Mouse (Mus musculus) myocyte (in vitro differentiated cells): ENCODE measurements around the gene Dlg4. TPM values are rescaled to one million over a fixed set of nuclear protein-coding genes. Genes with fewer than 3 reads are reported as not detected.

Experiments used
- H3K27me3 ChIP-seq: one replicate; pipeline ENCODE4 v1.6.1; 2011; ENCODE audit not compliant: control insufficient read depth, insufficient read depth, insufficient read length
- H3K36me3 ChIP-seq: one replicate; pipeline ENCODE4 v1.6.1; 2011; ENCODE audit not compliant: control insufficient read depth, insufficient read depth
- H3K4me2 ChIP-seq: one replicate; pipeline ENCODE4 v1.6.1; 2011; ENCODE audit warnings: low read depth, control low read depth
- H3K4me3 ChIP-seq: one replicate; pipeline ENCODE4 v1.5.1; 2011; ENCODE audit warnings: mild to moderate bottlenecking, control low read depth, moderate library complexity
- H3K79me2 ChIP-seq: one replicate; pipeline ENCODE4 v1.6.1; 2011; ENCODE audit not compliant: control insufficient read depth, insufficient read depth
- H3ac ChIP-seq: one replicate; pipeline ENCODE4 v1.6.1; 2011; ENCODE audit not compliant: control insufficient read depth, insufficient read length
- CEBPB ChIP-seq: IDR thresholded peaks from 2 replicates; pipeline ENCODE4 v1.6.1; 2011; ENCODE audit warnings: mild to moderate bottlenecking, moderate library complexity; ENCODE audit not compliant: poor library complexity, insufficient read depth, severe bottlenecking
- E2F4 ChIP-seq: IDR thresholded peaks from one replicate; pipeline ENCODE4 v1.6.1; 2011; ENCODE audit warnings: mild to moderate bottlenecking, control low read depth, moderate library complexity; ENCODE audit not compliant: insufficient read depth
- MAX ChIP-seq: IDR thresholded peaks from one replicate; pipeline ENCODE4 v1.6.1; 2011; ENCODE audit warnings: low read depth, mild to moderate bottlenecking, control low read depth
- MYOD1 ChIP-seq, 3 experiments: IDR thresholded peaks; one replicate each; pipeline ENCODE4 v1.6.1; 2011; ENCODE audit warnings: control low read depth in 2 of 3, low read depth in 2 of 3, mild to moderate bottlenecking in 2 of 3, moderate library complexity in 1 of 3; ENCODE audit not compliant: insufficient read length in 2 of 3, control insufficient read depth in 1 of 3
- MYOG ChIP-seq, 3 experiments: IDR thresholded peaks; one replicate each; pipeline ENCODE4 v1.6.1; 2011; ENCODE audit warnings: control low read depth in 2 of 3, low read depth in 2 of 3, mild to moderate bottlenecking in 2 of 3; ENCODE audit not compliant: insufficient read length in 2 of 3, control insufficient read depth in 1 of 3, insufficient read depth in 1 of 3
- POLR2A ChIP-seq: IDR thresholded peaks from one replicate; pipeline ENCODE4 v1.6.1; 2011; ENCODE audit warnings: low read depth, mild to moderate bottlenecking, control low read depth, moderate library complexity; ENCODE audit not compliant: insufficient read length
- POLR2AphosphoS2 ChIP-seq: IDR thresholded peaks from one replicate; pipeline ENCODE4 v1.6.1; 2011; ENCODE audit warnings: low read depth, control low read depth; ENCODE audit not compliant: insufficient read length
- REST ChIP-seq: IDR thresholded peaks from one replicate; pipeline ENCODE4 v1.6.1; 2011; ENCODE audit warnings: mild to moderate bottlenecking, control low read depth, moderate library complexity; ENCODE audit not compliant: insufficient read depth, insufficient read length
- SRF ChIP-seq: IDR thresholded peaks from one replicate; pipeline ENCODE4 v1.6.1; 2011; ENCODE audit warnings: low read depth; ENCODE audit not compliant: control insufficient read depth, insufficient read length
- TCF12 ChIP-seq: IDR thresholded peaks from one replicate; pipeline ENCODE4 v1.6.1; 2011; ENCODE audit warnings: mild to moderate bottlenecking, control low read depth; ENCODE audit not compliant: poor library complexity, insufficient read depth, severe bottlenecking
- TCF3 ChIP-seq: IDR thresholded peaks from one replicate; pipeline ENCODE4 v1.6.1; 2011; ENCODE audit warnings: low read depth, control low read depth; ENCODE audit not compliant: insufficient read length
- USF1 ChIP-seq: IDR thresholded peaks from one replicate; pipeline ENCODE4 v1.6.1; 2011; ENCODE audit warnings: low read depth, mild to moderate bottlenecking, control low read depth, moderate library complexity
- polyA plus RNA-seq: library from polyadenylated mRNA; unstranded; fragments of >200 nt; fragmentation: generic; extraction: Trizol; gene quantifications from one replicate; pipeline ENCODE4 v1.2.1, GENCODE M21; 2012; ENCODE audit warnings: missing spikeins

The Dlg4 gene
- polyA plus RNA-seq, 1 experiment, result 26.8 TPM

DNA sequence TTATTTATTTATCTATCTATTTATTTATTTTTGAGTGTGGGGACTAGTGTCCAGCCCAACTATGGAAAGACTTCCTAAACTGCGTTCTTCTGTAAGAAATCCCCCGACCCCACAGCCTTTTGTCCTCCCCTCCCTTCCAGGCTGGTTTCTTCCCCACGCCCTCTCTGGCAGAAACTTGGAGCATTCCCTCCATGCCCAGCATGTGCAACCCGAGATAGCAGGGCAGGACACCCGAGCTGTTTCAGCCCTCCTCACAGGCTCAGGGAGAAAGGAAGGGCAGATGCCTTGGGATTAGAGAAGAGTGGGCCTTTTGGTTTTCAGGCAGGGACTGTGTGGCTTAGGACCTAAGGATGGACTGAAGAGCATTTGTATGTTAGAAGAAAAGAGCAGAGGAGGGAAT, 33.9 kb upstream of the Dlg4 start:
- H3K27me3 ChIP-seq, result no peaks in the 10 kb centered on the region
- no peak overlapping the region for H3ac ChIP-seq
- no peak for TF ChIP-seq USF1
- TF ChIP-seq MYOD1 (IDR thresholded peaks at IDR 0.05; ENCODE audit: control insufficient read depth in 1 of 3, insufficient read length in 2 of 3, low read depth in 2 of 3), result no peak
- no peak for TF ChIP-seq POLR2AphosphoS2
- TF ChIP-seq POLR2A, result peak; percentile 21
- no peak for TF ChIP-seq CEBPB
- peak in 1 of 3 experiments; percentile 16 for TF ChIP-seq MYOG (IDR thresholded peaks at IDR 0.05; ENCODE audit: control insufficient read depth in 1 of 3, insufficient read depth in 1 of 3, insufficient read length in 2 of 3, low read depth in 2 of 3)
- TF ChIP-seq E2F4, result no peak
- no peak for TF ChIP-seq SRF
- TF ChIP-seq REST, result no peak
- H3K4me2 ChIP-seq, result peak overlapping the region; percentile 96
- peaks cover 20% of the 10 kb centered on the region for H3K36me3 ChIP-seq
- H3K4me3 ChIP-seq, result peak overlapping the region; percentile 73
- H3K79me2 ChIP-seq, result peaks cover 54% of the 10 kb centered on the region

DNA sequence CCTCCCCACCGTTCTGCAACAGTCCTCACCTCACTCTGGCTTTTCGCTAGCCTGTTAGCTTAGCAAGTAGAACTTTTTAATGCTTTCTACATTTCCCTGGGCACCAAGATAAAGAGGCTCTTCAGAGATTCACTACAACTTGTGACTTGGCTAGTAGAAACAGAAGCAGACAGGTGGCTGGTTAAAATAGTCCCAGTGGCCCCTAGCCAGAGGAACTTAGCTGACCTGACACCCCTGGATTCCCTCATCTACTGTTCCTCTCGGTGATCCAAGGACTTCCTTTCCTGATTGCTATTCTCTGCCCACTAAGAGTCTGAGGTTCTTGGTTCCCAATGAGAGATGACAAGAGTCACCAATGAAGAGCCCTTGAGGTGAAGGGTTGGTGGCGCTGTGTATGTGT, 33.4 kb upstream of the Dlg4 start:
- H3K27me3 ChIP-seq, result no peaks in the 10 kb centered on the region
- H3ac ChIP-seq, result no peak overlapping the region
- peak overlapping the region; percentile 73 for H3K4me3 ChIP-seq
- peaks cover 25% of the 10 kb centered on the region for H3K36me3 ChIP-seq
- no peak for TF ChIP-seq MYOG (IDR thresholded peaks at IDR 0.05; ENCODE audit: control insufficient read depth in 1 of 3, insufficient read depth in 1 of 3, insufficient read length in 2 of 3, low read depth in 2 of 3)
- peak in 2 of 3 experiments; percentile 20 to 47 for TF ChIP-seq MYOD1 (IDR thresholded peaks at IDR 0.05; ENCODE audit: control insufficient read depth in 1 of 3, insufficient read length in 2 of 3, low read depth in 2 of 3)
- H3K4me2 ChIP-seq, result peak overlapping the region; percentile 96
- peaks cover 49% of the 10 kb centered on the region for H3K79me2 ChIP-seq

DNA sequence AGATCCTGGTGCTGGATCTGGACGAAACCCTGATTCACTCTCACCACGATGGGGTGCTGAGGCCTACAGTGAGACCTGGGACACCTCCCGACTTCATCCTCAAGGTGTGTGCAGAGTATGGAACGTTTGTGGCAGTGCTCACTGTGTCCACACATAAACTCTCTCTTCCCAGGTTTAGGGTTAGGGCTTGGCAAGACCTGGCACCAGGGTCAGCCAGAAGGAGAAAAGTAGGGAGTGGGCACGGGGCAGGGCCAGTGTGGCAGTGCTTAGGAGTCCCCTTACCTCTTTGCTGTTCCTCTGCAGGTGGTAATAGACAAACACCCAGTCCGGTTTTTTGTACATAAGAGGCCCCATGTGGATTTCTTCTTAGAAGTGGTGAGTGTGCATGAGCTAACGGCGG, 32.3 kb upstream of the Dlg4 start:
- H3K4me2 ChIP-seq, result no peak overlapping the region
- peaks cover 39% of the 10 kb centered on the region for H3K79me2 ChIP-seq
- H3ac ChIP-seq, result no peak overlapping the region
- peaks cover 30% of the 10 kb centered on the region for H3K36me3 ChIP-seq
- TF ChIP-seq MAX, result no peak
- no peak for TF ChIP-seq REST
- TF ChIP-seq E2F4, result no peak
- no peak for TF ChIP-seq MYOG (IDR thresholded peaks at IDR 0.05; ENCODE audit: control insufficient read depth in 1 of 3, insufficient read depth in 1 of 3, insufficient read length in 2 of 3, low read depth in 2 of 3)
- TF ChIP-seq MYOD1 (IDR thresholded peaks at IDR 0.05; ENCODE audit: control insufficient read depth in 1 of 3, insufficient read length in 2 of 3, low read depth in 2 of 3), result no peak
- TF ChIP-seq USF1, result no peak
- no peak for TF ChIP-seq SRF
- TF ChIP-seq TCF12, result no peak
- no peak for TF ChIP-seq POLR2AphosphoS2
- TF ChIP-seq CEBPB, result no peak
- TF ChIP-seq TCF3, result no peak
- no peak for TF ChIP-seq POLR2A
- H3K27me3 ChIP-seq, result no peaks in the 10 kb centered on the region
- no peak overlapping the region for H3K4me3 ChIP-seq

DNA sequence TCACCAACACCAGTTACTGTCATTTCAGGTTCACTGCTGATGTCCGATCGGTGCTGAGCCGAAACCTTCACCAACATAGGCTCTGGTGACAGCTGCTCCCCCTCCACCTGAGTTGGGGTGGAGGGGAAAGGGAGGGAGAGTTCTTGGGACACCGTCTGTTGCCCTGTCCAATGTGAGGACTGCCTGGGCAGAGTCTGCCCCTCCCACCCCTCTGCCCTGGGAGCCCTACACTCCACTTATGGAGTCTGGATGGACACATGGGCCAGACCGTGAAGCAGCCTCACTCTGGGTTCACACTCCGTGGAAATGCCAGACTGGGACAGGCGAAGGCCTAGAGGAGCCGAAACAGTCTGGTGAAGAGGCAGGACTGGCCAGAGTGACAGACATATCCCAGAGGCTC, 26.8 kb upstream of the Dlg4 start:
- peaks cover 36% of the 10 kb centered on the region for H3K36me3 ChIP-seq
- TF ChIP-seq POLR2A, result no peak
- no peak for TF ChIP-seq MYOG (IDR thresholded peaks at IDR 0.05; ENCODE audit: control insufficient read depth in 1 of 3, insufficient read depth in 1 of 3, insufficient read length in 2 of 3, low read depth in 2 of 3)
- no peak for TF ChIP-seq CEBPB
- TF ChIP-seq USF1, result no peak
- no peak for TF ChIP-seq MYOD1 (IDR thresholded peaks at IDR 0.05; ENCODE audit: control insufficient read depth in 1 of 3, insufficient read length in 2 of 3, low read depth in 2 of 3)
- no peak for TF ChIP-seq MAX
- no peak for TF ChIP-seq TCF12
- TF ChIP-seq TCF3, result no peak
- TF ChIP-seq E2F4, result no peak
- no peak for TF ChIP-seq REST
- no peak for TF ChIP-seq POLR2AphosphoS2
- TF ChIP-seq SRF, result no peak
- H3K27me3 ChIP-seq, result no peaks in the 10 kb centered on the region

DNA sequence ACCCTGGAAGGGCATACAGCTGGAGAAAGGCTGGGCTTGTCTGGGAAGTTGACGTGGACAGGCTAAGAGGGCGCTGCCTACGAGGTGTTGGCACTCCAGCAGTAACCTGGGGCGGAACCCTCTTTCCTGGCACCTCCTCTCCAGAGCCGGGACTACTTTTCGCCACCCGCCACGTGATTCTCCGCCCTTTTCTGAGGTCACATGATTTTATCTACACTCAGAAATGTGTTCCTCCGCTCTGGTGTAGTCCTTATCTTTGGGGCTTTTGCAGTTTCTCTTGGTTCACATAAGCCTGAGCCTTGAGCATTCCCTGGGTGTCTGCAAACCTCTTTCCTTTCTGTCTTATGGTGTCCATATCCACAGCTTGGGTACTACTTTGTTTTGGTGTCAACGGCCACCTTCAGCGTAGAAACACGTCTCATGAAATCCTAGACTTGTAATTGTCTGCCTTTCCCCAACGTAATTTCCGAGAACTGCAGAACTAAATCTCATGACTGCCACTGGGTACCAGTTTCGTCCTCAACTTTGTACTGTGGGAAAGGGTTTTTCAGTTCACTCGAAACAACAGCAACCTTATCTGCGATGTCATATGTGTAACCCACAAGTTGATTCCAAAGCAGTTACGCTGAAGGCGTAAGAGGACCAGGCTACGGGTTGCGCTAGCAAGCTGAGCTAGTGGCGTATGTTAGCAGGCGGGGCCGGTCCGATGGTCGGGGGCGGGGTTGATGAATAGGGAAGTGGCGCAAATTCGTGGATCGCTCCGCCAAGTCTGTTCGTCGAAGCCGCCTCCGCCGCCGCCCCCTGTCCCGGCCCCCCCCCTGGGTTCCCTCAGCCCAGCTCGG, 25.7 kb upstream of the Dlg4 start, which contains the start of gene Gabarap:
Gabarap (plus strand) TSS at position 294 of the 842 bp plus-strand sequence.
- Histone ChIP-seq H3K4me3 (peak within 1 kb of the TSS; percentile 61), H3K36me3 (peaks cover 33% of the 10 kb centered on the region), H3K27me3 (no peaks in the 10 kb centered on the region), H3K79me2 (peaks cover 38% of the 10 kb centered on the region), H3ac (peak within 1 kb of the TSS; percentile 70), H3K4me2 (peak within 1 kb of the TSS; percentile 80)
- TF ChIP-seq MYOG (IDR thresholded peaks at IDR 0.05; ENCODE audit: control insufficient read depth in 1 of 3, insufficient read depth in 1 of 3, insufficient read length in 2 of 3, low read depth in 2 of 3) (no peak), POLR2A (peak; percentile 82), USF1 (peak; percentile 100), REST (no peak), E2F4 (no peak), MYOD1 (IDR thresholded peaks at IDR 0.05; ENCODE audit: control insufficient read depth in 1 of 3, insufficient read length in 2 of 3, low read depth in 2 of 3) (peak in 1 of 3 experiments; percentile 20), MAX (no peak), SRF (peak; percentile 29), TCF12 (no peak), POLR2AphosphoS2 (peak; percentile 99), CEBPB (no peak), TCF3 (no peak)

More for the DNA sequence above, 26.8 kb upstream of the Dlg4 start:
- no peak overlapping the region for H3K4me2 ChIP-seq
- H3K4me3 ChIP-seq, result no peak overlapping the region
- H3ac ChIP-seq, result no peak overlapping the region
- peaks cover 32% of the 10 kb centered on the region for H3K79me2 ChIP-seq
